Mouse (Mus musculus) thymus, adult 2 months (tissue): ENCODE data around the gene Scgn.

ENCODE experiments used
- CTCF ChIP-seq: fragments of 200-500 bp; IDR thresholded peaks from 2 replicates; pipeline ENCODE4 v1.5.1; 2012; ENCODE audit warnings: mild to moderate bottlenecking, control low read depth, low read length, moderate library complexity, borderline replicate concordance; ENCODE audit not compliant: control insufficient read depth, poor library complexity, insufficient read depth; ENCODE audit errors: extremely low read depth
- POLR2A ChIP-seq: fragments of 200-500 bp; IDR thresholded peaks from 2 replicates; pipeline ENCODE4 v1.6.1; 2012; ENCODE audit warnings: mild to moderate bottlenecking, low read length, control low read depth, moderate library complexity; ENCODE audit not compliant: control insufficient read depth, poor library complexity, insufficient read depth; ENCODE audit errors: extremely low read depth

DNA sequence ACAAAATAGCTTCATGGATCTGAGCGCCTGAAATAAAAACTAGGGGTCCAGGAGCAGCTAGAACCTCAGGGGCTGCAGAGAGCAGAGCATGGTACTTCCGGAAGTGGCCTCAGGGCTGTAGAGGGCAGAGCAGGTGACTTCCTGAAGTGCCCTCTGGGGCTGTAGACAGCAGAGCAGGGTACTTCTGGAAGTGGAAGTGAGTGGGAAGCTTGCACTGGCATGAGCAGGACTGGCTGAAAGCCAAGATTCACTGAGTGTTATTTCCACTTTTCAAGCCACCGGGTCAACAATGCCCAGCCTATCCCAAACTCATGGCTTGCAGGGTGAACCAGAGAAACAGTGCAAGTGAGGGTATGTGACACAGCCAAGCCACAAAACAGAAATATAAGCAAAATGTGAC is 46.5 kb upstream of the Scgn start:
- TF ChIP-seq POLR2A (no peak), CTCF (no peak)
